Mouse (Mus musculus): ENCODE measurements around the gene Rnf121. TPM values are rescaled to one million over a fixed set of nuclear protein-coding genes. Genes with fewer than 3 reads are reported as not detected.

Gene Rnf121
- total RNA-seq (2021), result 10 to 100 TPM; 22.4 to 24.2 TPM
- long read RNA-seq, experiment 1, transcript Rnf121-202 (9 exons, 2,249 nt), result major isoform, 15 of 27 reads
- long read RNA-seq, experiment 1, partial matches to known transcripts, result 0 of 27 reads
- long read RNA-seq, experiment 1, other reads (novel, unspliced or antisense), result 12 of 27 reads
- long read RNA-seq, experiment 2, transcript Rnf121-202 (9 exons, 2,249 nt), result major isoform, 23 of 28 reads
- long read RNA-seq, experiment 2, partial matches to known transcripts, result 0 of 28 reads
- long read RNA-seq, experiment 2, other reads (novel, unspliced or antisense), result 5 of 28 reads

DNA sequence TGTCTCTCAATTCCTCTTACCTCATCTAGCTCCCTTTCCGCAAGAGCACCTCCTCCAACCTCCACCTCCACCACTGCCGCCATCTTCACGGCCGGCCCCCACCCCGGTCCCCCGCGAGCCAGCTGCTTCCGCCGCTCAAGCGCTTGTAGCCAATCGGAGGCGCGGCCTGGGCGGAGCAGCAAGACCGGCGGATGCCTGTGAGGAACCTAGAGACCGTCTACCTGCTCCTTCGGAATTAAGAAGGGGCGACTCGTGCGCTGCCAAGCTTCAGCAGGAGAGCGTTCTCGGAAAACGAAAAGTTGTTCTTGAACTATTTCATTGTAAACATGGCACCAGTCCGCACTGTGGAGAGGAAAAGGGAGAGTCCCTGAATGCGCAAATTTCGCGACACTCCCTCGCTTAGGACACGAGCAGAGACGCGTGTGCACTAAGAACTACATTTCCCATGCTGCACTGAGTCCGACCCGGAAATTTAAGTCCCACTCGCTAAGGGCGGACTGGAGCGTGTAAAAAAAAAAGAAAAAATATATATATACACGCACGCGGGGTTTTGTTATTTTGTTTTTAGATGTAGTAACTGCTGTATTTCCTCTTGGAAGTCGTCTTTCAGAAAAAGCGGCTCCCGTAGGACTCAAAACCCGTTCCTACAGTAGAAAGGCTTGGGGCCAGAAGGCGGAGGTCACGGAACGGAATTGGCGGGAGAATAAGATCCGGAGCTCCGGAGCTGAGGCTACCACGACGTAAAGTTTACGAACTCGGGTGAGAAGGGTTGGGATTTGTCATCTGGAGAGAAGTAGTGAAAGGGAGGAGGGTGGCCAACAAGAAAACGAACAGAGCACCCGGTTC lies at the start of gene Rnf121, which contains the start of the genes Xndc1 and Xntrpc:
Gene Rnf121 (minus strand): TSS at position 424 of the 846 bp plus-strand sequence.
Gene Xndc1 (plus strand): TSS at position 466 of the 846 bp plus-strand sequence.
Gene Xntrpc (plus strand): TSS at position 668 of the 846 bp plus-strand sequence.
- peak; percentile 92 for DNase-seq

DNA sequence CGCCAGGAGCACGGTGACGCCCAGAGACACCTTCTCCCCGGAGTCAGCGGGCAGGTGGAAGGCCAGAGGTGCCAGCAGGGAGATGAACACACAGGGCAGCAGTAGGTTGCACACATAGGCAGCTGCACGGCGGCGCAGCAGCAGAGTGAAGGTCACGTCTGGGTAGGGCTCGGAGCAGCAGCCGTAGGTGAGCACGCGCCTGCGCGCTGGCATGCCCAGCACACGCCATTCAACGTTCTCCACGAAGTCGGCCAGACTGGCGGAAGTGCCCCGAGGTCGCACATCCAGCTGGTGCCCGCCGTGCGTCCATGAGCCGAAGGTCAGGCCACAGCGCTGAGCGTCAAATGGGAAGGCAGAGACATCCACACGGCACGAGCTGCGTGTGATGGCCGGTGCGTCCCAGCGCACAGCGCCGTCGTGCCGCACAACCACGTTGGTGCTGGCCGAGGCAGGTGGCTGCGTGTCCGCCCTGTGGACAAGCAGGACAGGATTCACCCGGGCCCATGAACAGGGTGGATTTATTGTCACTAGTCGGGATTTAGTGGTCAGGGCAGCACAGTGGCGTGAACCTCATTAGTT lies 48.0 kb upstream of the Rnf121 start:
- no peak for DNase-seq

DNA sequence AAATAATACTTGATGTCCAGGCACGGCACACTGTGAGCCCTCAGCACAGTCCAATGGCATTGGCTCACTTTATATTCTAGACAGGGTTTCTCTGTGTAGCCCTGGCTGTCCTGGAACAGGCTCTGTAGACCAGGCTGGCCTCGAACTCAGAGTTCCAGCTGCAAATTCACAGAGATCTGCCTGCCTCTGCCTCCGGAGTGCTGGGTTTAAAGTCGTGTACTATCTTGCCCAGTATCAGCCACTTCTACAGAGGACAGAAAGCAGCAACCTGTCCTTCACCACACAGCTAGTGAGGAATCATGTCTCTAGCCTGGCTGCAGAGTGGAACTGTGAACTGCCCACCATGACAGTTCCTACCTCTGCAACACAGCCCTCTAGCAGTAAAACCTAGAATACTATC lies 44.5 kb upstream of the Rnf121 start:
- DNase-seq, result no peak

DNA sequence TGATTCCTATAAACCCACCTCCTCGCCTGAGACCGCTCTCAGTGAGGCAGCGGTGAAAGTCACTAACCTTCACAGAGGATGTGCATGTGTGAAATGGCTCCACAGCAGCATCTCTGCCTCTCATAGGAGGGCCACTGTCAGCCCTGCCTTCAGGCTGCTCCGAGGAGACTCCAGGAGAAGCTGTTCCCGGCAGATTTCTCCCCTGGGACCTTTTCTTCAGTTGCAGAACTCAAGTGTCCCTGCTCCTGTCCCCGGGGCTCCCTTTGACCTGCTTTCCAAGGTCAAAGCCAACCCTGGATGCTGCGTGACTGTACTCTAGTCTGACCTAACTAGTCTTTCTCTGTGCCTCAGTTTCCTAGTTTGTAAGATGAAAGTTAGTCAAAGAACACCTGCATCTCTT lies 43.9 kb upstream of the Rnf121 start, which contains the start of gene Art5:
Gene Art5 (minus strand): TSS at position 319 of the 400 bp plus-strand sequence.
- DNase-seq, result peak; percentile 28

DNA sequence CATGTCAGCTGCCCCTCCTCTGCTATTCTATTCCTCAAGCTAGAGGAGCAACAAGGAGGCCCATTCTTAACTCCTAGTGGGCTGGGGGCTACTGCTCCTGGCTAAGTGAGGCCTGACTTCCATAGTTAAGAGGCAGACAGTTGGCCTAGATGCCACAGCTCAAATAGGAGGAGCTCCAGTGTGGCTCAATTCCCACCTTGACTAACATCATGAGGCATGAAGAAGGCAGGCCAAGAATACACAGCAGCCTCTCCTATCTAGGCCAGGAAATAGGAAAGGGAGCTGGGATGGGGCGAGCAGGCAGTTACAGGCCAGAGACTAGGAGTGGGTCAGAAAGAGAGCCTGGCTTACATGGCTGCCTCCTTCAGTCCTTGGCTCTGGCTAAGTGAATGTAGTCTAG lies 42.9 kb upstream of the Rnf121 start:
- peak; percentile 46 for DNase-seq

DNA sequence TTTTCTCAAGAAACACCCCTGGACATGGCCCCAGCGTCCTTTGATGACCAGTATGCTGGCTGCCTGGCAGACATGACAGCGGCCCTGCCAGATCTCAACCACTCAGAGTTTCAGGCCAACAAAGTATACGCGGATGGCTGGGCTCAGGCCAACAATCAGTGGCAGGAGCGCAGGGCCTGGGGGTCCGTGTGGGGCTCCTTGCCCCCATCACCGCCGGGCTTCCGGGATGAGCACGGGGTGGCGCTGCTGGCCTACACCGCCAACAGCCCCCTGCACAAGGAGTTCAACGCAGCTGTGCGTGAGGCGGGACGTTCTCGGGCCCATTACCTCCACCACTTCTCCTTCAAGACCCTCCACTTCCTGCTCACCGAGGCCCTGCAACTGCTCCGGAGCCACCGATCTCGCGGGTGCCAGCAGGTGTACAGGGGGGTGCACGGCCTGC lies 41.5 kb upstream of the Rnf121 start:
- DNase-seq, result no peak

DNA sequence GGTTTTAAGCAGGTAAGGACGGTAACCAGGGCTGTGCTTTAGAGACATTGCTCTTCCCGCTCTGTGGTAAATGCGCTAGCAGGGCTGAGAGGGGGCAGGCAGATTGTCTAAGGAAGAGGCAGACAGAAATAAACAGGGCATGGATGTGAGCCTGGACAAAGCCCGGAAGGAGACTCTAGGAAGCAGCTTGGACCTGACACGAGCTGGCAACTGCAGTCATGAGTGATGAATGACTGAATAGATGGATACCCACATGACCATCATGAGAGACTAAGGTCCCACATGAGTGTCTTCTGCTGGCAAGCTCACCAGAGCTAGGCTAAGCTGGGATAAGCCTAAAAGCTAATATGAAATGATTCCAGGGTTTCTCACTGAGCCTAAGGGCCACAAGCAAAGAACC lies 38.9 kb upstream of the Rnf121 start:
- no peak for DNase-seq

DNA sequence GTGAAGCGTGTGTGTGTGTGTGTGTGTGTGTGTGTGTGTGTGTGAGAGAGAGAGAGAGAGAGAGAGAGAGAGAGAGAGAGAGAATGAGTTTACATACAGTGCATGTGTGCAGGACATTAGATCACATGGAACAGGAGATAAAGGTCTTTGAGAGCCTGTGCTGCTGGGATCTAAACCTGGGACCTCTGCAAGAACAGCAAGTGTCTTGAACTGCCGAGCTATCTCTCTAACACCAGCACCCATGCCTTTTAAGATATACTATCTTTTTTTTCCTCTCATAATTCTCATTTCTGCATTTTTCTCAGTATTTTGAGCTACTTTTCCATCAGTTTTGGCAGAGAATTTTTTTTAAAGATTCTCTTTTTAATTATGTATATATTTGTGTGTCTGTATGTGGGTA lies 38.3 kb upstream of the Rnf121 start:
- no peak for DNase-seq

DNA sequence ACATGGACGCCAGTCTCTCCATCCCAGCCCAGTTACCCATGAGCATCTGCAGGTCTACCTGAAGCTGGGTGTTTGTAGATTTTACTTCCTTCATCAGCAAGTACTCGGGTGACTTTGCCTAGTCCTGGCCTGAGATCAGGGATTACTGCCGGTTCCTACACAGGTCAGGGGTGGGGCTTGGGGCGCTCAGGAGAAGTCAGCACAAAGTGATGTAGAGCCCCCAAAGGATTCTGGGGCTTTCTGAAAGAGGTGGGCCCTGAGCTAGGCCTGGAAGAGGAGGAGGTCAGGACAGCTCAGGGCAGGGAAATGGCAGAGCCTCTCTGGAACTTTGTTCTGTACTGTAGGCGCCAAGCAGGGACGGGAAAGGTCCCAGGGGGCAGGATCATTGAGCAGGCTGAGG lies 37.4 kb upstream of the Rnf121 start:
- DNase-seq, result peak; percentile 32

DNA sequence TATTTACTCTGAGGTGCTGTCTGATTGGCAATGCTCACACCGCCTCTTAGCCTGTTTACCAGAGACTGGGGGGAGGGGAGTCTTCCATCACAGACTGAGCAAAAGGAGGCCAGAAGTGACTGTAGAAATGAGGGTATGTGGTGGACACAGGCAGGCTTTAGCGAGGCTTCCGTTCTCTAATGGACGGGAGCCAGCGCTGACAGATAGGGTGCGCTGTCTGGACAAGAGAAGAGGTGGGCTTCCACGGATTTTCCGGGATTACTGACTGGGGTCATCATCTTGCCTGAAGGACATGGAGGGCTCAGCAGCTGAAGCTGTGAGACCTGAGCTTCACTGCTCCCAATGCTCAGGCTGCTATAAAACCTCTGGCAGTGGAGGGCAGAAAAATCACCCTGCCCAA lies 37.0 kb upstream of the Rnf121 start:
- no peak for DNase-seq

DNA sequence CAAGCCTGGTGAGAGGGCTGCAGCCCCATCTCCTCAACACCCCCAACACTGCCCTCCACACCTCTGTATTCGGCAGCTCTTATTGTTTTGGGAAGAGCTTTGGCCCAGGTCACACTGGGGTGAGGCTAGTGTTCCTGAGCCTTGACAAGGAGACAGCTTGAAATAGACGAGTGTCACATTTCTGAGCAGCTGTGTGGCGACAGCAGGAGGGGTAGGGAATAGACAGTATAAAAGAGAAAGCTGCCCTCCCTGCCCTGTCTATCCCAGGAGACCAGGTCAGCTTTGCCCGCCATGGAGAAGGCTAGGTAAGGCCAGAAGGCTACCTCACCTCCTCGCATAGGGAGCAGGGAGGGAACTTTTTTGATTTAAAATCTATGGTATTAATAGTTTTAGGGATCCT lies 36.2 kb upstream of the Rnf121 start, which contains the start of gene Art1:
Gene Art1 (plus strand): TSS at position 257 of the 400 bp plus-strand sequence.
- DNase-seq, result peak; percentile 65

DNA sequence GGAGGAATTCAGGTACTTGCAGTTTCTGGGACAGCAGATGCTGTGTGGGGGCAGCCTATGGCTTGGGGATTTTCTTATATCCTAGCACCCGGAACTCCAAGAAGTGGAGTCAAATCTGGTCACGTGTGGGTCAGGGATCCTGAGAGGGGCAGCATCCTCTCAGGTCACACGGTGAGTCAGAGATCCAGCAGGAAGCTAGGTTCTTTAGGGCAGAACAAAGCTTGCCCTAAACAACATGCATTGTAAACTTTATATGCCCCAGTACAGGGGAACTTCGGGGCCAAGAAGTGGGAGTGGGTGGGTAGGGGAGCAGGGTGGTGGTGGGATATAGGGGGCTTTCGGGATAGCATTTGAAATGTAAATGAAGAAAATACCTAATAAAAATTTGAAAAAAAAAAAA lies 35.6 kb upstream of the Rnf121 start:
- DNase-seq, result no peak

DNA sequence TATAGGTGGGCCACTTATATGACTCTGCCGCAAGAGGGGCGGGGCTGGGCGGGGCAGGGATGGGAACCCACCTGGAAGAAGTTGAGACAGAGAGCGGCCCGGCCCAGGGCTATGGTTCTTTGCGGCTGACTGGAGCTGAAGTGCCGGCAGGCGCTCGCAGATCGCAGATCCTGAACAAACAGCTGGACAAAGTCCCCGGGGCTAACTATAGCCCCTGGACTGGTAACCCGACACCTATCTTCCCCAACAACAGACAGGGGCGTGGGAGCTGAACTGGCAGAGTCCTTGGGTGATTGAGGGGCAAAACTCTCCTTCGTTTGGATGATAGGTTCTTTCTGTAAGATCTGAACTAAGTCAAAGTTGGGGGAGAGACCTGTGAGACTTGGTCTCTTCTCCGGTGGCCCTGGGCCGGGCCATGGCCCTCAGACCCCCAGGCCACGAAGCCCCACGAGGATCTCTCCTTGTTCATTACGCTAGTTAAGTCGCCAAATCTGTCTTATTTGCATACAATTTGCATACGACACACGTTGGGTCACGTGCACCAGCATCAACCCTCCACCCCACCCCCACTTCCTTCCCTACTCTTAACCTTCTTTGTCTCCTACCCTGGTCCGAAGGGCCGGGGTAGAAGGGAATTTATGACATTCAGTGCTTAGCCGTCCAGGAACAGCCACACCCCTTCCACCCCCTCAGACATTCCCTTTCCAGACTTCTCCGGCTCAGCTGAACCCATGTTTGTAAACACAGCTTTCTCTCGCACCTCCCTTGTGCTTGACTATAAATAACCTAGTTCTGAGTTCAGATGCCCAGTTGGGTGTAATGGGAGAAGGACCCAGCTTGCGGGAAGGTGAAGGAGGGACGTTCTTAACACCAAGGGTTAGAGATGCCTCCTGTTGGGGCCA lies 34.7 kb upstream of the Rnf121 start:
- peak; percentile 56 for DNase-seq

DNA sequence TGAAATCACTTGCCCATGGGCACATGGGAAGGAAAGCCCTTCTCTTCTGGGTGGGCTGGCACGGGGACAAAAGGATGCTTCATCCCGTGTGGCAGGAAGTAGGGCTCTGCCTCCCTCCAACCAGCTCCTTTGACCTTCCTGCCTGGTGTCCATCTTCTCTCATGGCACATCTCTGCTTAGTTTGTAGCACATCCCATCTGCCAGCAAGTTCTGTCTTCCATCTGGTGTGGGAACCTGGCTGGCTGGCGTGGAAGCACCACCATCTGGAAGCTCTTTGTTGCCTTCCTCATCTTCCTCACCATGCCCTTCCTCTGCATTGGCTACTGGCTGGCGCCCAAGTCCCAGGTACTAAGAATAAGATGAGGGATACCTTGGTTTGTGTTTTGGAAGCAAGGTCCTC lies 22.1 kb upstream of the Rnf121 start:
- no peak for DNase-seq

DNA sequence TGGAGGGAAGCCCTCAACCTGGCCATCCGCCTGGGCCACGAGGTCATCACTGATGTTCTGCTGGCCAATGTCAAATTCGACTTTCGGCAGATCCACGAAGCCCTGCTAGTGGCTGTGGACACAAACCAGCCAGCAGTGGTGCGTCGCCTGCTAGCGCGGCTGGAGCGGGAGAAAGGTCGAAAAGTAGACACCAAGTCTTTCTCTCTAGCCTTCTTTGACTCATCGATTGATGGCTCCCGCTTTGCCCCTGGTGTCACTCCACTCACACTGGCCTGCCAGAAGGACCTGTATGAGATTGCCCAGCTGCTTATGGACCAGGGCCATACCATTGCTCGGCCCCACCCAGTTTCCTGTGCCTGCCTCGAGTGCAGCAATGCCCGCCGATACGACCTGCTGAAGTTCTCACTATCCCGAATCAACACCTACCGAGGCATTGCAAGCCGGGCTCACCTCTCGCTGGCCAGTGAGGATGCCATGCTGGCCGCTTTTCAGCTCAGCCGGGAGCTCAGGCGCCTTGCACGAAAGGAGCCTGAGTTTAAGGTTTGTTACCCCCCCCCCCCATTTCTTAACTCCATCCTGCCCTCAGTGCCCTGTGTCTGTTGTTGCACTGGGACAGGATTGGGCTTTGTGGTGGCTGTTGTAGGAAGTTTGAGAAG lies 18.9 kb upstream of the Rnf121 start:
- DNase-seq, result no peak

DNA sequence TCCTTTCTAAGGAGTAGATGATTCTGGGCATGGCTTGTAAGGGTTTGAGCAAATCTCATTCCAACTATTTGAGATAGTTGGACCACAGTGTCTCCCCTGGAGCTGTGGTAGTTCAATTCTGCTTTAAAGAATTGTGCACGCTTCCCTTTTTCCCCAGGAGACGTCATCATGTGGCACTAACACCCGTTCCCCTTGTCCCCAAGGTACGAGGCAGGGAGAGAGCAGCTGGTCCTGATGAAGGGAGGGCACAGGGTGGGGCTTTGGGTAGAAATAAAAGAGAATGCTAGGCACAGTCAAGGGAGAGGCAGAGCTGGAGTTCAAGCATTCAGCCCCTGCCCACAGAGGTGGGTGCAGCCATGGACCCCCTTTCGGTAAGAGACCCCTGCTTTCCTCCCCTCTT lies 17.5 kb upstream of the Rnf121 start, which contains the start of gene Trpc2:
Gene Trpc2 (plus strand): TSS at position 301 of the 400 bp plus-strand sequence.
- no peak for DNase-seq

DNA sequence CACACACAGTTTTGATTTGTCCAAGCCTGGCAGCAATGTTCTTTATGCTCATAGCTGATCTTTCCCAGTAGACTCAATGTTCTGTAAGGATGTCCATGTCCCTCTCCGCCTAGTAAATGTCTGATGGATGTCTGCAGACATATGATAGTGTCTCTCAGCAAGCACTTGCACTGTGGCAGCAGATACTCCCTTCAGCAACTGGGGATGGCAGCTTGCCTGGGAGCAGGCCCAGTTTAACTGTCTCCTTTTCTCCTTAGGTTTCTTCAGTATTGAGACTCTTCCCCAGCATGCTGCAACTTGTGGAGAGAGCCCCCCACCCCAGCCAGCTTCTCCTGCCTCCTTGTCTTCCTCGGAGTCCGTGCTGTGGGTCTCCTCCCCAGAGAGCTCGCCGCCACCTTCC lies 16.5 kb upstream of the Rnf121 start:
- no peak for DNase-seq

DNA sequence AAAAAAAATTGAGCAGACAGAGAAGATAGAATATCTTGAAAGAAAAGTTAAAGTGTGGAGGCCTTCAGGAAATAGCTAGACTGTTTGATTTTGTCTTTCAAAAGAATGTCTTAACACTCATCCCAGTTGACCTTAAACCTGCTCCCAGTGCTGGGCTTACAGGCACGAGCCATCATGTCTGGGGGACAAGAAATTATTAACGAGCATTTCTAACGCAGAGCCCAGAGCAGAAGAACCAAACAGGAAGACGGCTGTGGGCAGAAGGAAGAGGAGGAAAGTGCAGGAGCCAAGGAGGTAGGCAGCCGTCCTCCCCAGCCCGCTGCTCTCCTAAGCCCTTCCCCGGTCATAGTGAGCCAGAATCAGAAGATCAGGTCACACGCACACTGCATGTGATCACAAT lies 15.0 kb upstream of the Rnf121 start:
- no peak for DNase-seq

DNA sequence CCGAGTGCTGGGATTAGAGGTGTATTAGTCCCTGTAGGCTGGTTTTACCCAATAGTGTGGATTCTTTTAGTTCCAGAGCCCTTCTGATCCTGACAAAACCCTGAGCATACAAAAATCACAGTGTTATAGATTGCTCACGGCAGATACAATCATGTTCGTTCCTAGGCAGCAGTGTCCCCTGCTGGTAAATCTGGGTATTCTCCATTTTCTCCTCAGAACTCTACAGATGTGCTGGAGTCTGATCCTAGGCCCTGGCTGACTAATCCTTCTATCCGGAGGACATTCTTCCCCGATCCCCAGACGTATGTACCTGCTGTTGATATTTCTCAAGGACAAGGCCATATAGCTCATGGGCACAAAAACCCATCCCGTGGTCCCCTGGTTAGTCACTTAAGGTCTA lies 13.2 kb upstream of the Rnf121 start:
- no peak for DNase-seq

DNA sequence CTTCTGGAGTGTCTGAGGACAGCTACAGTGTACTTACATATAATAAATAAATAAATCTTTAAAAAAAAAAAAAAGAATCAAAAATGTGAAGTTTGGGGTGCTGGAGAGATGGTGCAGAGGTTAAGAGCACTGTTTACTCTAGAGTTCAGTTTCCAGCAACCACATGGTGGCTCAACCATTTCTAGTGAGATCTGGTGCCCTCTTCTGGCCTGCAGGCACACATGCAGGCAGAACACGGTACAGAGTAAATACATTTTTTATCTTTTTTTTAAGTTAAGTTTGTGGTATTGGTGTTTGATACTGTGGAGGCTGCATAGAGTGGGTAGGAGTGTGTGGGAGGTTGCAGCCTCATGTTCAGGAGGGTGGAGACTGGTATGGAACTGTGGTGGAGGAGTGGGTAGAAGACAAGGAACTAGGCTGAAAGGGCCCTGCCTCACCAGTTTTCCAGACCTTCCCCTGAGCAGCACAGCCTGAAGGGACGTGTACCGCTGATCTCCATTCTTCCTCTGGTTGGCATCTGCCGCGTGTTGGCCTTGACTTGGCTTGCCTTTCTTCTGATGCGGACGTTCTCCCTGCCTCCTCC lies 11.5 kb upstream of the Rnf121 start:
- no peak for DNase-seq

DNA sequence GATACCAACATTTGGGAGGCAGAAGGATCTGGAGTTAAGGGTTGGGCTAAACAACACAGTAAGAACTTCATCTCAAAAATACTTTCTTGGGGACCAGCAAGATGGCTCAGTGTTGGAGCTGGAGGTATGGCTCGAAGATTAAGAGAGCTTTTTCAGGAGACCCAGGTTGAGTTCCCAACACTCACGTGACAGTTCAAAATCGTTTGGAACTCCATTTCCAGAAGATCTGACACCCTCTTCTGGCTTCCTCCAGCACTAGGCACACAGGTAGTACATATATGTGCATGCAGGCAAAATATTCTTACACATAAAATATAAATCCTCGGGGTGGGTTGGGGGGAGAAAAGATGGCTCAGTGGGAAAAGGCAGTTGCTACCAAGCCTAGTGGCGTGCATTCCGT lies 1.1 kb upstream of the Rnf121 start:
- DNase-seq, result no peak

All from gastrocnemius, postnatal 25 days (tissue).